Mouse (Mus musculus) bone marrow macrophage, adult 2 months (primary cell): Measurements from ENCODE around the gene Erp27.

Experiments used
- CTCF ChIP-seq: IDR thresholded peaks from 2 replicates; pipeline ENCODE4 v1.5.1; 2012; ENCODE audit warnings: low read depth, mild to moderate bottlenecking, low read length, moderate library complexity
- POLR2A ChIP-seq: IDR thresholded peaks from 2 replicates; pipeline ENCODE4 v1.6.1; 2012; ENCODE audit warnings: mild to moderate bottlenecking, low read depth, low read length, borderline replicate concordance

GRCm38 (mm10) chr6:136889554-136889953, 32.4 kb downstream of the Erp27 start:
- TF ChIP-seq CTCF (no peak), POLR2A (no peak)
